Mouse (Mus musculus): ENCODE measurements at regions not wholly inside any gene's neighbourhood (a gene's known extent, or its start where the extent isn't known, plus 50 kb on each side); places are given as distances from the start of the nearest gene placed in this dataset.

DNA sequence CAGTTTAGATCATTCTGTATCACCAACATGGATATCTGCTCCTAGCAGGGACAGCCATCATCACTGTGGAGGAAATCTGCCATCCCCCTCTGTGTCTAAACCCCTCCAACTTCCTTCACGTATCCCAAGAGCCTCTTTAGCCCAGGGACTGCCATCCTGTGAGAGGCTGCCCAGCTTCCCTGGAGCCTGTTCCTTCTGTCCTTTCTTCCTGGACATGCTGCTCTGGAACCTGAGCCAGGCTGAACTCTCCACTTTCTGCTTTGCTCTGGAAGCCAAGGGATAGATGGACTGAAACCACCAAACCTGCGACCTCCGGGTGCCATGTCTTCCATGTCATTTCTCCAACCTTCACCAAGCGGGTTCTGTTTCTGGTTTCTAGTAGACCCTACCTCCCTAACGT is 335.3 kb upstream of the Jarid2 start:
- DNase-seq (ENCODE audit: low read depth, low spot score): no peak

GRCm38 (mm10) chr13:44398613-44399369 is 330.5 kb upstream of the Jarid2 start:
- DNase-seq (ENCODE audit: low read depth, low spot score): no peak

GRCm38 (mm10) chr13:44399370-44399685 is 329.9 kb upstream of the Jarid2 start:
- DNase-seq (ENCODE audit: low read depth, low spot score): no peak

GRCm38 (mm10) chr13:44399831-44400321 is 329.4 kb upstream of the Jarid2 start:
- DNase-seq (ENCODE audit: low read depth, low spot score): no peak

DNA sequence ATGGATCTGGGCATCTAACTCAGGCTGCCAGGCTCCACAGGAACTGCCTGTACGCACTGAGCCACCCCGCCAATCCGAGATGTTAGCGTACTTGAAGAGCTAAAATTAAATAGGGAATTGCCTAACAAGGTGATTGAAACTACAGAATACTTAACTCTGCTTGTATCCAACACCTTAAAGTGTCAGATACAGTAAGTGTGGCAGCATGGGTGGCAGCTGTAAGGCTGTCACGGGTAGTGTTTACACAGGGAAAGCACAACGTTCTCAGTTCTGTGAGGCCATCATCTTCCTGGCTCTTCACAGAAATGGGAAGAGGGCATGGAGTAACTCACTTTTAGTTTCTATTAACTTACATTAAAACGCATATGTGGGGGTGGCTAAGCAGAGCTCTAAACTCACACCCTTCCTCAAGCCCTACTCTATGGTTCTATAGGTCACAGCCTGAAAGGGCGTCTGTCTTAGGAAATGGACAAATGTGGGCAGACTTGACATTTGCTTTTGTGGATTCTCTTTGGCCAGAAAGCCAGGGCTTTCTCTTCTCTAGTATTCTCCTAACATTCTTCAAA is 325.2 kb upstream of the Jarid2 start:
- no peak for DNase-seq (ENCODE audit: low read depth, low spot score)

GRCm38 (mm10) chr13:44407307-44407706 is 322.0 kb upstream of the Jarid2 start:
- no peak for DNase-seq (ENCODE audit: low read depth, low spot score)

DNA sequence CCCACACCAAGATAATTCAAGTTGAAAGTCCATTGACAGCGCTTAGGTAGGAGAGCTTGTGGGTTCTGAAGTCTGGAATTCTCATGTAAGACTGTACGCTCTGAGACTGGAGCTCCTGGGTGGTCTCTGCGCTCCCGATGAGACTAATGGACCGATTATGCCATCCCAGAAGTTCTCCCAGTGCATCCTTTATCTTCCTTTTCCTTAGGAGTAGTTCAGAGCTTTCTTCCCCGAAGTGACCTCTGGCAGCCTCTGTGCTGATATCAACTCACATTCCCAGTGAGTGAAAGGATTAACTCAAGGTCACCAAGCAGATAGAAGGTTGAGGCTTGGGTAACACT is 320.7 kb upstream of the Jarid2 start:
- DNase-seq (ENCODE audit: low read depth, low spot score): no peak

GRCm38 (mm10) chr13:44408960-44409719 is 320.1 kb upstream of the Jarid2 start:
- peak; percentile 91 for DNase-seq (ENCODE audit: low read depth, low spot score)

DNA sequence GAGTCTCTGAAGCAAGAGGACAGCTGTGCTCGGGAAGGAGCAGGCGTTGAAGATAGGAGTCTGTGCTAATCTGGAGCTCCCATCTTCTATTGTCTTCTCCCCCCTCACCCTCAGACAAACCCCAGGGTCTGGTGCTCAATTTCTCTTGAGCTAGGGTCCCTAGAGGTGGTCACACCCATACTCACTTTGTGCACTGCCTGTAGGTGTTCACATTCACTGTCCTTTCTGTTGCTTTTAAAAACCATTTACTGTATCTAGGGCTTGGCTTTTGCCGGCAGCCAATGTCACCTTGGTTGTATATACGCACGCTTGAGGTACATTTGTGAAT is 319.6 kb upstream of the Jarid2 start:
- DNase-seq (ENCODE audit: low read depth, low spot score): no peak

GRCm38 (mm10) chr13:44411781-44412496 is 317.3 kb upstream of the Jarid2 start:
- DNase-seq (ENCODE audit: low read depth, low spot score): no peak

- DNase-seq (ENCODE audit: low read depth, low spot score): no peak
Observed at GRCm38 (mm10) chr13:44413305-44413704, 316.0 kb upstream of the Jarid2 start.

DNA sequence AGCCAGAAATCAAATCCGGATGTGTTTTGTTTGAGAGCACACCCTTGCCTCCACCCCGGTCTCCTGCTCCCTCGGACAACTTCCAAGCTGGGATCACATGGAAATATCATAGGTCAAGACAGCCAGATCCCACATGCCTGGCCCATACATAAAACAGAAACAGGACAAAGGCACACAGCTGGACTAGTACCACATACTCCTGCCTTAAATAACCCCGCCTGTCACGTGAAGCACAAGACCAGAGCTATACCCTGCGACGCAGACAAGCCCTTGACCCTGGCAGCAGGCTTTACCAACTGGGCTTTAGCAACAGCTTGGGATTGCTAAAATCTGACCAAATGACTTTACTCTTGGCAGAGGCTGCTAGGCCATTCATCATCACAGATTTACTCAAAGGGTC is 313.3 kb upstream of the Jarid2 start:
- no peak for DNase-seq (ENCODE audit: low read depth, low spot score)

- DNase-seq (ENCODE audit: low read depth, low spot score): no peak
Observed at GRCm38 (mm10) chr13:44416986-44417385, 312.3 kb upstream of the Jarid2 start.

GRCm38 (mm10) chr13:44419056-44419455 is 310.2 kb upstream of the Jarid2 start:
- no peak for DNase-seq (ENCODE audit: low read depth, low spot score)

GRCm38 (mm10) chr13:44419472-44420226 is 309.6 kb upstream of the Jarid2 start:
- no peak for DNase-seq (ENCODE audit: low read depth, low spot score)

GRCm38 (mm10) chr13:44420227-44420592 is 309.1 kb upstream of the Jarid2 start:
- DNase-seq (ENCODE audit: low read depth, low spot score): no peak

DNA sequence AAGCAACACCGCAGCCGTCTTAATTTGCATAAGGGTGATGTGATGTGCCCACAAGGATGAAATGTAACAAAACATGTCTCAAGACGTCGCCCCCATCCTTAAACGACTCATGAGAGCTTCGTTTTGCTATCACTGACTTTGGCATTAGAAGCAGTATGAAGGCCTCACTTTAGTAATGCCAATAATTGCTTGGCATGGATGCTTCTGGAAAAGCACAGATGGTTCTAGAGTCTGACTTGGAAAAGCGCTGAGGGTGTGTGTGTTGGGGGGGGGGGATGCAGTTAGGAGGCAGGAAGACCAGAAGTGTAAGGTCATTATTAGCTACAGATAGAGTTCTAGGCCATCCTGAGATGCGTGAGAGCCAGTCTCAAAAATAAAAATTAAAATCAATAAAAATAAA is 308.3 kb upstream of the Jarid2 start:
- DNase-seq (ENCODE audit: low read depth, low spot score): no peak

GRCm38 (mm10) chr13:44421426-44421825 is 307.8 kb upstream of the Jarid2 start:
- peak; percentile 53 for DNase-seq (ENCODE audit: low read depth, low spot score)

DNA sequence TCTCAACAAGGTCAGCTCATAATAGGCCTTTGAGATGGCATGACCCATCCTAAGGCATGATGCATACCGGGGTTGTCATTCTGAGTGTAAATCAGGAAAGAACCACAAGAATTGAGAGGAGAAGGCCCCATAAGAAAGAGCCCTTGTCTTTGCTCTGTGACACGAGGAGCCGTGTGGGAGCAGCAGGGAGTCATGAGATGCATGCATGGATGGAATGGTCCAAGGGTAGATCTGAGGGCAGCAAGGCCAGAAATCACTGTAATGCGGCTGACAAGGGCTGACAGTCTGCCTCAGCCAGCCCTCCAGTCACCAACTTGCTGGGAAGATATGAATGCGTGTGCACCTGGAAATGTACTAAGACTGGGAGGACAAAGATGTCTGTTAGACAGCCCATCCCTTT is 307.4 kb upstream of the Jarid2 start:
- no peak for DNase-seq (ENCODE audit: low read depth, low spot score)

- DNase-seq (ENCODE audit: low read depth, low spot score): no peak
Observed at GRCm38 (mm10) chr13:44430492-44430891, 298.8 kb upstream of the Jarid2 start.

- DNase-seq (ENCODE audit: low read depth, low spot score): no peak
Observed at GRCm38 (mm10) chr13:44437709-44438108, 291.6 kb upstream of the Jarid2 start.

- no peak for DNase-seq (ENCODE audit: low read depth, low spot score)
Observed at GRCm38 (mm10) chr13:44441061-44441460, 288.2 kb upstream of the Jarid2 start.
